Mouse (Mus musculus): ENCODE measurements around the gene Ppara. TPM values are rescaled to one million over a fixed set of nuclear protein-coding genes. Genes with fewer than 3 reads are reported as not detected.

Gene Ppara
- total and polyA plus RNA-seq, 2 experiments from 2014 or later, result 11.6 to 33.4 TPM

DNA sequence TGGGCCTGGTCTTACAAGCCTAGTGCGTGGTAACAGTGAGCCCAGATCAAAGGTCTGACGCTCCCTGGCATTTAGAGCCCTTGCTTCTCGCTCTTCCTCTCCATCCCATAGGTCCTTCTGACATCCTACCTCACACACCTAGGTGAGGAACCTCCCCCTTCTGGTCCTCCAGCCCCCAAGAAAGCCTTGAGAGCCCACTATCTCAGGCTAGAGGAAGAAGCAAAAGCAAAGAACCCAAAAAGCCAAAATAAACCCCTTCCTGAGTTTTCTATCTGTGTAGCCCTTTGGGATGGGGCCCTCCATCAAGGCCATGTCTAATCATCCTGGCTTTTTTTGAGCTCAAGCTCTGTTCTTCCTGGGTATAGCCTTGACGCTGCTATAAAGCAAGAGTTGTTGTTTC is 53.3 kb downstream of the Ppara start:
- 91% methylated on average over 4 of the region's 4 CpGs for WGBS
- Histone ChIP-seq H3K4me2 (ENCODE audit: low read depth, low read length) (no peak overlapping the region), H3K4me3 (ENCODE audit: low read depth, low read length) (no peak overlapping the region), H3K9ac (replicated peaks; ENCODE audit: low read depth, low read length) (no peak overlapping the region), H3K27me3 (ENCODE audit: control insufficient read depth, insufficient read depth, low read length) (no peaks in the 10 kb centered on the region), H3K9me3 (replicated peaks; ENCODE audit: control insufficient read depth, low read length) (no peaks in the 10 kb centered on the region), H3K27ac (ENCODE audit: low read depth) (no peak overlapping the region), H3K4me1 (ENCODE audit: control insufficient read depth, insufficient read depth) (peaks cover 28% of the 10 kb centered on the region), H3K36me3 (replicated peaks; ENCODE audit: control insufficient read depth, insufficient read depth, low read length) (peaks cover 11% of the 10 kb centered on the region)
- ATAC-seq (ENCODE audit: insufficient read depth, low read depth), result no peak
- no peak for DNase-seq (ENCODE audit: low spot score)
- TF ChIP-seq CTCF (IDR thresholded peaks at IDR 0.05; ENCODE audit: low read depth) (no peak), EP300 (IDR thresholded peaks at IDR 0.05; ENCODE audit: low read depth) (no peak)

DNA sequence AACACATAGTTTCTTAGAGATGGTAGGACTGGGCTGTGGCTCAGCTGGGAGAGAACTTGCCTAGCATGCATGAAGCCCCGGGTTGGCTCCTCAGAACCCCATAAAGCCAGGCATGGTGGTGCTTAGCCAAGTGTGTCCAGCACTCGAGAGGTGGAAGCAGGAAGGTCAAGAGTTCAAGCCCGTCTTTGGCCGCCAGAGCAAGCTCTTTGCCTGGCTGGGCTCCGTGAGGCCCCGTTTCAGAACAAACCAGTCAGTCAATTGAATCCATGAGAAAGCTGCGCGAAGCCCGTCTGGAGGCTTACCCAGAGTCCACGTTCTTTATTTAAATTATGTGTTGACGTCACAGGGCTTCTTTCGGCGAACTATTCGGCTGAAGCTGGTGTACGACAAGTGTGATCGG is 53.9 kb downstream of the Ppara start:
- no peak for ATAC-seq (ENCODE audit: insufficient read depth, low read depth)
- no peak for DNase-seq (ENCODE audit: low spot score)
- Histone ChIP-seq H3K36me3 (replicated peaks; ENCODE audit: control insufficient read depth, insufficient read depth, low read length) (peaks cover 16% of the 10 kb centered on the region), H3K4me3 (ENCODE audit: low read depth, low read length) (no peak overlapping the region), H3K4me1 (ENCODE audit: control insufficient read depth, insufficient read depth) (peaks cover 29% of the 10 kb centered on the region), H3K9ac (replicated peaks; ENCODE audit: low read depth, low read length) (no peak overlapping the region), H3K27ac (ENCODE audit: low read depth) (no peak overlapping the region), H3K27me3 (ENCODE audit: control insufficient read depth, insufficient read depth, low read length) (no peaks in the 10 kb centered on the region), H3K9me3 (replicated peaks; ENCODE audit: control insufficient read depth, low read length) (no peaks in the 10 kb centered on the region), H3K4me2 (ENCODE audit: low read depth, low read length) (no peak overlapping the region)
- TF ChIP-seq EP300 (IDR thresholded peaks at IDR 0.05; ENCODE audit: low read depth) (no peak), CTCF (IDR thresholded peaks at IDR 0.05; ENCODE audit: low read depth) (no peak)
- WGBS, result 61% methylated on average over 16 of the region's 16 CpGs

DNA sequence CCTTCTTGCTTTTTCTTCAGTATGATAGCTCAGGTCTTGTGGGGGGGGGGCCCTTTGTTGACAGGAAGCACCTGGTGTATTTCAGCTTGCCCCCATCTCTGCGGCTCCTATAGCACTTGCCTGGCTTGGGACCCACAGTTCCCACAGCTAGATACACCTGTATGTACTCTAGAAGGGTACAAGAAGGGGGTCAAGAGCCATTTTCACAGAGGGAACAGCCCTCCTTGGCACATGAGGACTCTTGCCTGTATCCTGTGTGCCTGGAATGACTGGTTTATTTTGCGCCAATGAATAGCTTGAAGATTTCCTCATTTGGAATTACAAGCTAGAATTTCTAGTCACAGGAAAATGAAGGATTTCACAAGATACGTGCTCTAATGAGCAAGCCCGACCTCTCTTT is 56.7 kb downstream of the Ppara start:
- ATAC-seq (ENCODE audit: insufficient read depth, low read depth), result no peak
- H3K4me3 ChIP-seq (ENCODE audit: low read depth, low read length), result no peak overlapping the region
- H3K36me3 ChIP-seq (replicated peaks; ENCODE audit: control insufficient read depth, insufficient read depth, low read length), result peaks cover 30% of the 10 kb centered on the region
- no peak for TF ChIP-seq CTCF (IDR thresholded peaks at IDR 0.05; ENCODE audit: low read depth)
- no peak for TF ChIP-seq EP300 (IDR thresholded peaks at IDR 0.05; ENCODE audit: low read depth)
- DNase-seq (ENCODE audit: low spot score), result no peak
- no peak overlapping the region for H3K9ac ChIP-seq (replicated peaks; ENCODE audit: low read depth, low read length)
- H3K4me1 ChIP-seq (ENCODE audit: control insufficient read depth, insufficient read depth), result peaks cover 28% of the 10 kb centered on the region
- no peaks in the 10 kb centered on the region for H3K9me3 ChIP-seq (replicated peaks; ENCODE audit: control insufficient read depth, low read length)
- no peak overlapping the region for H3K27ac ChIP-seq (ENCODE audit: low read depth)
- WGBS, result 87% methylated on average over 4 of the region's 4 CpGs
- H3K27me3 ChIP-seq (ENCODE audit: control insufficient read depth, insufficient read depth, low read length), result no peaks in the 10 kb centered on the region
- H3K4me2 ChIP-seq (ENCODE audit: low read depth, low read length), result no peak overlapping the region

DNA sequence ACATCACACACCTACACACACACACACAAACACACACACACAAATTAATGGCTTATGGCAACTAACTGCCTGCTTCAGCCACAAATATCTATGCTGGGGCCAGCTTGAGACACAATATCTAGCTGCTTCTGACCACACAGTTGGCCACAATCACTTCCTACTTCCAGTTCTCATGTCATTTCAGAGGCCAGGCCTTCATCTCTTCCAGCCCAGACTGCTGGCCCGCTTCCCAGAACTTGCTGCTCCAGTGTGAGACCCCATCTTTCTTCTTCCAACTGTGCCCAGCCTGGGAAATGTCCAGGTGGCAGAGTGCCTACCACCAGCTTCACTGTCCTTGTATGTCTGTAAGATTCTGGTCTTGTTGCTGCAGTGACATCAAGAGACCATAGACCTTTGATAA is 58.0 kb downstream of the Ppara start:
- no peaks in the 10 kb centered on the region for H3K27me3 ChIP-seq (ENCODE audit: control insufficient read depth, insufficient read depth, low read length)
- DNase-seq (ENCODE audit: low spot score), result peak; percentile 58

DNA sequence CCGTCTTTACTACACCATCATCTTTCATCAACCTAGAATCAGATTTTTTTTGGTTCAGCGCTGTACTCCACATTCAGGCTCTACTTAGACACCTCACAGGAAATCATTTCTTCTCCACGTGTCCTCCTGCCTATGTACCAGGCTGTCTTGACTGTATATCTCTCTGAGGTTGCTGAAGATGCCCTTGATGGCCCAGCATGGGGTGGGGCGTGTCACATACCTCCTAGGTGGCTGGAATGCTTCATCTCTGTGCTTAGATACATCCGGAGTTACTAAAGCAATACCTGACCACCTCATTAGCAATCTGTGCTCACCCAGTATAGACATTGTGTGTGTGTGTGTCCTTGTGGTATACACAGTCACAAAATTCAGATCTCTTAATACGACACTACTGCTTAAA is 60.7 kb downstream of the Ppara start:
- TF ChIP-seq EP300 (IDR thresholded peaks at IDR 0.05; ENCODE audit: low read depth) (no peak), CTCF (IDR thresholded peaks at IDR 0.05; ENCODE audit: low read depth) (no peak)
- H3K9ac ChIP-seq (replicated peaks; ENCODE audit: low read depth, low read length), result no peak overlapping the region
- H3K9me3 ChIP-seq (replicated peaks; ENCODE audit: control insufficient read depth, low read length), result no peaks in the 10 kb centered on the region
- peaks cover 9% of the 10 kb centered on the region; the same call in 1 of the 2 replicates for H3K4me1 ChIP-seq (ENCODE audit: control insufficient read depth, insufficient read depth)
- no peak overlapping the region for H3K4me3 ChIP-seq (ENCODE audit: low read depth, low read length)
- H3K4me2 ChIP-seq (ENCODE audit: low read depth, low read length), result no peak overlapping the region
- H3K36me3 ChIP-seq (replicated peaks; ENCODE audit: control insufficient read depth, insufficient read depth, low read length), result peaks cover 44% of the 10 kb centered on the region
- no peaks in the 10 kb centered on the region for H3K27me3 ChIP-seq (ENCODE audit: control insufficient read depth, insufficient read depth, low read length)
- no peak for ATAC-seq (ENCODE audit: insufficient read depth, low read depth)
- no peak for DNase-seq (ENCODE audit: low spot score)
- no peak overlapping the region for H3K27ac ChIP-seq (ENCODE audit: low read depth)
- WGBS, result 77% methylated on average over 6 of the region's 6 CpGs

More for the DNA sequence above, 58.0 kb downstream of the Ppara start:
- WGBS, result 27% methylated on average over 1 of the region's 1 CpGs
- no peak overlapping the region for H3K4me3 ChIP-seq (ENCODE audit: low read depth, low read length)
- H3K4me2 ChIP-seq (ENCODE audit: low read depth, low read length), result no peak overlapping the region
- H3K9ac ChIP-seq (replicated peaks; ENCODE audit: low read depth, low read length), result no peak overlapping the region
- peak; percentile 48 for ATAC-seq (ENCODE audit: insufficient read depth, low read depth)
- no peak for TF ChIP-seq EP300 (IDR thresholded peaks at IDR 0.05; ENCODE audit: low read depth)
- no peak for TF ChIP-seq CTCF (IDR thresholded peaks at IDR 0.05; ENCODE audit: low read depth)
- H3K36me3 ChIP-seq (replicated peaks; ENCODE audit: control insufficient read depth, insufficient read depth, low read length), result peaks cover 41% of the 10 kb centered on the region
- no peaks in the 10 kb centered on the region for H3K9me3 ChIP-seq (replicated peaks; ENCODE audit: control insufficient read depth, low read length)
- H3K4me1 ChIP-seq (ENCODE audit: control insufficient read depth, insufficient read depth), result peaks cover 17% of the 10 kb centered on the region; the same call in 1 of the 2 replicates
- H3K27ac ChIP-seq (ENCODE audit: low read depth), result peak overlapping the region; percentile 70

DNA sequence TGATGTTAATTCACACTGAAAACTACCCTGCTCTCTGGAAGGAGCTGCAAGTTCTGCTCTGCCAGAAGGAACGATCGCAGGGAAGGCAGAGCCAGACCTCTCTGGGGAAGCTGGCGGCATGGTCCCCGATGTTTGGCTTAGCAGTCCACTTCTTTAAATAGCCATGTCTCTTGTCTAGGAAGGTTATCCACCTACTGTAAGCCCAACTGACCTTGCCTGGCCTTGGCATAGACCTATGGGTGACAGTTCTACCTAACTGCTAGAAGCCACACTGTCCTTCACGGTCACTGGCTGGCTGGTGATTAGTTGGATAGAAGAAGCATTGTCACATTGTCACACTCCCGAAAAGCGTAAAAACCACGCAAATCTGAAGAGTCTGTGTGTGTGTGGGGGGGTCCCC is 63.9 kb downstream of the Ppara start:
- Histone ChIP-seq H3K9ac (replicated peaks; ENCODE audit: low read depth, low read length) (no peak overlapping the region), H3K36me3 (replicated peaks; ENCODE audit: control insufficient read depth, insufficient read depth, low read length) (peaks cover 37% of the 10 kb centered on the region), H3K27ac (ENCODE audit: low read depth) (peak overlapping the region; percentile 71), H3K4me1 (ENCODE audit: control insufficient read depth, insufficient read depth) (peaks cover 13% of the 10 kb centered on the region; the same call in 1 of the 2 replicates), H3K4me2 (ENCODE audit: low read depth, low read length) (no peak overlapping the region), H3K27me3 (ENCODE audit: control insufficient read depth, insufficient read depth, low read length) (no peaks in the 10 kb centered on the region), H3K4me3 (ENCODE audit: low read depth, low read length) (no peak overlapping the region), H3K9me3 (replicated peaks; ENCODE audit: control insufficient read depth, low read length) (no peaks in the 10 kb centered on the region)
- TF ChIP-seq CTCF (IDR thresholded peaks at IDR 0.05; ENCODE audit: low read depth) (no peak), EP300 (IDR thresholded peaks at IDR 0.05; ENCODE audit: low read depth) (no peak)
- DNase-seq (ENCODE audit: low spot score), result peak; percentile 39
- ATAC-seq (ENCODE audit: insufficient read depth, low read depth), result peak; percentile 55
- WGBS, result 58% methylated on average over 8 of the region's 8 CpGs

Measured in heart, postnatal 0 days (tissue).